Mouse (Mus musculus): Measurements from ENCODE around the gene Cacna2d2.

- TF ChIP-seq MYOG (IDR thresholded peaks at IDR 0.05; ENCODE audit: control insufficient read depth, extremely low read depth, insufficient read length) = no peak
- no peak for TF ChIP-seq CTCF (IDR thresholded peaks at IDR 0.05; ENCODE audit: control insufficient read depth, insufficient read depth, insufficient read length)
- TF ChIP-seq USF1 (IDR thresholded peaks at IDR 0.05; ENCODE audit: low read depth) = no peak
- TF ChIP-seq MAX (IDR thresholded peaks at IDR 0.05) = no peak
- no peak for TF ChIP-seq CEBPB (IDR thresholded peaks at IDR 0.05; ENCODE audit: low read depth)
- TF ChIP-seq MYOD1 (IDR thresholded peaks at IDR 0.05; ENCODE audit: control insufficient read depth, insufficient read length, low read depth) = no peak
Measured at GRCm38 (mm10) chr9:107566855-107567254, 167.4 kb downstream of the Cacna2d2 start.
